Mouse (Mus musculus): ENCODE data around the gene Gm4969.

DNA sequence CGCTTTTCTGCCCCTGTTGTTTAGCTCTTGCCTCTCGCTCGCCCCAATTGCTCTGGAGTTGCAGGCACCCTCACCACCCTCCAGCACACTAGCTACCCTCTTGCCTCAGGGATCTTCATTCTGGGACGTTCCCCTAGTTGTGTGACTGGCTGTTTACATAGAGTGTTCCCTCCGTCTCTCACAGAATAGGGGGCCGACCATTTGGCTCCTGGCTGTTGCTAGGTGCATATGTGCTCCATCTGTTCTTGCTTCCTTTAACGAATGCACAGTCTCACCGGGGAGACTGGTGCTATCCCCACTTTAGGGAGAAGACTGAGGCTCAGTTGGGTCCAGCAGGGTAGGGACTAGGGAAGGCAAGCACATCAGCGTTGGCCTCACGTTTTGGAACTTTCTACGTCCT, 40.4 kb upstream of the Gm4969 start:
- TF ChIP-seq MAX (IDR thresholded peaks at IDR 0.05) (no peak), USF1 (IDR thresholded peaks at IDR 0.05; ENCODE audit: low read depth) (no peak)

Measured in C2C12 (cell line).